Mouse (Mus musculus) 3134 (cell line): ENCODE results near the gene Wwox.

Experiments
- DNase-seq: peaks from one replicate; pipeline ENCODE4 v3.0.0-alpha.2; 2011; ENCODE audit warnings: low spot score; ENCODE audit not compliant: insufficient read length; ENCODE audit errors: extremely low read depth

Gene Wwox

DNA sequence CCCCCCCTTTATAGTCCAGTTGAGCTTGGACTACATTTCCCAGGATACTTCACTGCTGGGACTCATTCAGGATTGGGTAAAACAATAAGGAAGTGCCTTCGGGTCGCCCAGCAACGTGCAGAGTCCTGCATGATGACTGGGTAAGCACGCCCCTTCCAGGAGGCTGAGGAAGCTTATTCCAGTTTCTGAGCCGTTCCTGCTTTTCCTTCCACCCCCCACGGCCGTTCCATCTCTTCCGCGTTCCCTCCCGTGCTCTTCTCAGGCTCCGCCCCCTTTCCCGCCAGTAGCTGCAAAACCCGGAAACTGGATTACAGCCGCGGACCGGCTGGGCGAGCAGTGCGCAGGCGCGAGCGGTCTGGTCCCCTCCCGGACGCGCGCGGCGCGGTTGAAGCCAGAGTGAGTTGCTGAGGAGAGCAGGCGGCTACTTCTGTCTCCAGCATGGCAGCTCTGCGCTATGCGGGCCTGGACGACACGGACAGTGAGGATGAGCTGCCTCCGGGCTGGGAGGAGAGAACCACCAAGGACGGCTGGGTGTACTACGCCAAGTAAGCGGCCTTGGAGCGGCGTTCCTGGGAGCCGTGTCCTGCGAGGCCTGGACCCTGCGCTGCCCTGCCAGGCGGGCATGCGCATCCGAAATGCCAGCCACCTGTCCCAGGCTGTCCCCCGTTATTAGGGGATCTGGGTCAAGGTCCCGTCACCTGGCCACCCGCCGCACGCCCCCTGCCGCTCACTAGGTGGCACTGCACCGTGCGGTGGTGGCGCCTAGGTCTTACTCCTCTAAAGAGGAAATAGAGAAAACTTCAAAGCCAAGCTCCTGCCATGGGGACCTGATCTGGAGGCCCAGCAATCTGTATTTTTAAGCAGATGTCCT is at the start of gene Wwox:
Wwox (plus strand) TSS at position 322 of the 871 bp plus-strand sequence.
- DNase-seq: peak; percentile 96

DNA sequence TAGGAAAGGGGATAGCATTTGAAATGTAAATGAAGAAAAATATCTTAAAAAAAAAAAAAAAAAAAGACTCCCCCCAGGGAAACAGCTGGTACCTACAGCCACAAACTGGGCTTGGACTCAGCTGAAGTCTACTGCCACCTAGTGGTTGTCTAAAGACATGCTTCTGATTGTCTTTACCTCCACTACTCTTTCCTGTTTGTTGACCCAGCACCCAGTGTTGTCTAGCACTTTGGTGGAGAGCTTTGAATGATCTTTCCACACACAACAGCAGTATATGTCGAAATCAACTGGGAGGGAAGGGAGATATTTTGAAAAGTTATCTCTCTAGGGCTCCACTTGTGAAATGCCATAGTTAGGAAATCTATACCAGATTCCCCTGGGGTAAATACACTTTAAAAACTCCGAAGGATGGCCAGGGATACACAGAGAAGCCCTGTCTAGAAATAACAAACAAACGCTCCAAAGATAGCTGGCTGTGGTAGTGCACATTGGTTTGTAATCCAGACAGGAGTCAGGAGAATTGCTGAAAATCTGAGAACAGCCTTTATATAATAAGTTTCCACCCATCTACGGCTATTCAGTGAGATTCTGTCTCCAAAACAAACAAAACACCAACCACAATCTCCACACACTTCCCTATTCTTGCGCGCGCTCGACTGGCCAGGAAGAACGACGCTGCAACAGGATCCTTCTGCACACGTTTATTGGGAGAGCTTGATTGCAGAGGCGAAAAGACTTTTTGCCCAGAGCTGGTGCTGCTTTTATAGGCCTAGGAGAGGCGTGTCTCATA is 48.8 kb upstream of the Wwox start:
- no peak for DNase-seq

DNA sequence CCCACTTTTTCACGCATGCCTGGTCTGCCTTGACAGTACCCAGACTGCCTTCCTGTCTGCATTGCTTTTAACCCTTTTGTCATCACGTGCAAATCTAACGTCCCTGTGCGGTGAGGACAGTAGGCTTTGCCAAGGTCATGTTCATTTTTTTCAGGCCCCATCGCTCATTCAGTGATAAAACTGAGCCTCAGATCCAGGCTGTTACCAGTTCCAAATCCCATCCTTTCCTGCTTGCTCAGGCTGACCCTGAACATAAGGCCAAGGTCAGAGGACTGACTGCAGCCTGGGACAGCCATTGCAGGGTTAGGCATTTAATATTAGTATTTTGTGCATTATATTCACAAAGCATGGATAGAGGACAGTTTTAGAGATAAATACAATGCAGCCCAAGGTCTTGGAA is 41.1 kb upstream of the Wwox start:
- no peak for DNase-seq

DNA sequence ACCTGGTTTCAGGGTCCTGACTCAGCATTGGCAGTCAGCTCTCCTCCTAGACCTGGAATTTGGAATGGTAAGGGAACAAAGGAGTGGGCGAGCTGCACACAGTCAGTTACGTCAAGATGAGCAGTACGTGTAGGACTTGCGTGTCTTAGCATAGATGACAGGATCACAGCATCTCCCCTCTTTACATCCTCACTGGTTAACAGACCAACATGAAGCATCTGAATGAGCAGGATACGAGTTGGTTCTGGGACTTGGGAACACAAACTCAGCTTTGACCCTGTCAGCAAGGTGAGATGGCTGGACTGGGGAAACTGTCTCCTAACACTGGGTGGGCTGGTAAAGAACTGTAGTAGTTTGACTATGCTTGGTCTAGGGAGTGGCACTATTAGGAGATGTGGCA is 40.2 kb upstream of the Wwox start:
- DNase-seq: no peak

DNA sequence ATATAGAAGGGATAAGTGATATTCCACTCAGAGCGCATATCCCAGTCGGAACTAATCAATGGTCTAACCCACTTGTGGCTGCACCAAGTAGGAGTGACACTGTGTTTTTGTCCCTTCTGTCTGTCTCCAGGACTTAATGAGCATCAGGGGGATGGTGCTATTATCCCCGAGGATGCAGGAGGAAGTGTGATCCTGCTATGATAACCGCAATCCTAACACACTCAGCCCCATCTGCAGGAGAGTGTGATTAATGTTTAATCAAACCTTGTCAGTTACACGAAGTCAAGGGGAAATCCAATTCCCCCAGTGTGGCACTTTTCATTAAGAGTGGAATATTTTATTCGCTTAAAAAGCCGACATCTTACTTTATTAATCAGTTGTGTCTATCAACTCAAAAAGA is 37.8 kb upstream of the Wwox start:
- DNase-seq: no peak

DNA sequence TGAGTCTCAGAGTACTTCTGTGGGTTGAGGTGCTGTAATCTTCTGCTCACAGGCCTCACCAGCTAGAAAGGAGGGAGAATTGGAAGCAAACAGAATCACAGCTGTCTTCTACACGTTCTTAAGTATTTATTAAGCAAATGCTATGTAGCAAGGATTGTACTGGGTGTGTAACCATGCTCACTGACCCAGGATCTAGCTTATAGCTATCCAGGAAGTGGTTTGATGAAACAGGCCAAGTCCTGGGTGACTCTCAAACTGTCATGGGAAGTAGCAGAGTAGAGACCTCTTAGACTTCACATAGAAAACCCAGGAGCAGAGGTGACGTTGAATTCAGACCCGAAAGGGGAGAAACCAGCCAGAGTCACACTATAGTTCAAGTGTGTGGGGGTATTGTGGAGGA is 28.0 kb upstream of the Wwox start:
- no peak for DNase-seq

DNA sequence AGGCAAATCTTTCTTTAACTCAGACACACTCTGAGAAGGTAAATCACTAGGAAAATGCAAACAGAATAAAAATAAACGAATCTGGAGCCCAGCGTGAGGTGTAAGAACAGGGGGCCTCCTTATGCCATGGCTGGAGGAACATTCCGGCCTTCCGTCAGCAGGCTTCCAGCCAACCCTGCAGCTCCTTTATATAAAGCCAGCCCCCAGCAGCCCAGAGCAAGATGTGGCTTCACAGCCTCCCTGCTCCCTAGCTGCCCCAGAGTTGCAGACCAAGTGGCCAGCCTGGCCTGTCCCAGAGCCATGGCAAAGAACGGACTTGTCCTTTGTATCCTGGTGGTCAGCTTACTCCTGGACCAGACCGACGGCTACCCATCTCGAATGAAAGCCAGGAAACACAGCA is 21.7 kb upstream of the Wwox start, which contains the start of gene Clec3a:
Clec3a (plus strand) TSS at position 301 of the 400 bp plus-strand sequence.
- DNase-seq: no peak

DNA sequence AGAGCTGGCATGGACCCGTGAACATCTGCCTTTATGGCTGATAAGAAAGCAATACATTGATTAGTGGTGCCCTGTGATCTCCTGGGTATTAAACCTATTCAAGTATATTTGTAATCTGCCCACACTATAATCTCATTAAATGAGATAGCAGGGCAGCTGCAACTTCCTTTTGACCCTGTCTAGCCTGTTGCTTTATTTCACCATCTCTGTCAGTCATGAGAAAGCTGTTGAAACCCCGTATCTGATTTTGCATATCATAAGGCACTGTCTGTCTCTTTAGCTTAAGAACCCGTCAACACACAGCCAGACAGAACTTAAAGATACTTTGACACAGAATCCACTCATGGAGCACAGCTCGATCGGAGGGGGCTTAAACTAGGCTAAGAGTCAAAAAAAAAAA is 21.0 kb upstream of the Wwox start:
- no peak for DNase-seq

DNA sequence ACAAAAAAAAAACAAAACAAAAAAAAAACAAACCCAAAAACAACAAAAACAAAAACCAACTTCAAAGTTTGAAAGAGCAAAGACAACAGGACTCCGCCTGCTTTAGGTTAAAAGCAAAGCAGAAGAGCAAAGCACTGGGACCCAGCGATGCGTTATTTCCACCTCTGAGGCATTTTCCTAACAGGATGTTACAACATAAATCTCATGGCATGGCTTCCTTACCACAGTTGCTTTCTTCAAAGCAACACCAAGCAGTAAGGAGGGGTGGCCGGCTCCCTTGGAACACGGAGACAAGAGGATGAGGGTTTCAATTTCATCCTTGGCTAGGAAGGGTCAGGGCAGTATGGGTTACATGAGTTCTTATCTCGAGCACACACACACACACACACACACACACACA is 20.6 kb upstream of the Wwox start:
- DNase-seq: no peak

DNA sequence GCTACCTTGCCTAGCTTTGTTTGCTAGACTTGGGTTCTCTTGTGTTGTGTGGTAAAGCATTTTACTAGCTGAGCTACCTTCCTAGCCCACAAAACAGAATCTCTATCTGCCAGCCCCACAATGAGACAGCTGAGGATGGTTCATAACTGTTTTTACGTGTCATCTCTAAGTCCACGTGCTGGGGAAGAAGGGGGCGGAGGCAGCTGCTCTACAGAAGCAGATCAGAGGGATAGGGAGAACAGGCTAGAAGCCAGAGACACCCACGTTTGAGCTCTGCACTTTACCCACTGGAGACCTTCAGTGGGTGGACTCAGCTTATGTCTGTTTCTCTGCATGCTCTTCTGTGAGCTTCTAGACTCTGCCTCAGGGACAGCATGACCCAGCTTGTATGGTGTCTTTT is 17.9 kb upstream of the Wwox start:
- DNase-seq: no peak

DNA sequence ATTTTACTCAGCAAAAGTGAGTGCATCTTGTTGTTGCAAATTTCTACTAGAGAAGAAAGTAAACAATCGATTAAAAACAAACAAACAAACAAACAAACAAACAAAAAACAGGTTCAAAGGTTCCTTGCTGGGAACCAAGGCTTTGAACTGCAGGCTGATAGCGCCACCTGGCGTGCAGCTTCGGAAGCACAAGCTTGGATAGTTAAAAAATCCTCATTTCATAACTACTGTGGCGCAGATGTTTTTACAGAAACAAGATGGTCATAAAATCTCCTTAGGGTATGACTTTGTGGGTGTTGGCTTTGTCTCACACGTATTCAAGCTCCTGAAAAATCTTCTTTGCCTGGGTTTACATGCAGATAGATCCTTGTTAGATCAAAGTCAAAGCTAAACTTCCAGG is 1.2 kb upstream of the Wwox start:
- peak; percentile 21 for DNase-seq

DNA sequence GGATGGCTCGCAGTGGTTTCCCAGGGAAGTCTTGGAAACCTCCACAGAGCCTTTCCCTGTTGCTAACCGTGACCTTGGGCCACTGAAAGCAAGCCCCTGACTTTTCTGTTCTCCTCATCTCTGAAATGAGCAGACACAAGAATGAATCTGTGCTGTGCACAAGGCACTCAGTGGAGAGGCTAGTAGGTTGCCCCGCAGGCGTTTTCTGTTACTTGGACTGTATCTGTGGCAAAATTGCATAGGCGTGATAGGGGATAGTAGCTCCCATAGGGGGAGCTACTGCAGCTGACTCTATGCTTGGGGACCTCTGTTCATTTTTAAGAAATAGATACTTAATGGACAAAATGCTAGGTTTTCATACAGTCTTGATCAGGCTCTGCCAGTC is 742 bp downstream of the Wwox start:
- DNase-seq: no peak

DNA sequence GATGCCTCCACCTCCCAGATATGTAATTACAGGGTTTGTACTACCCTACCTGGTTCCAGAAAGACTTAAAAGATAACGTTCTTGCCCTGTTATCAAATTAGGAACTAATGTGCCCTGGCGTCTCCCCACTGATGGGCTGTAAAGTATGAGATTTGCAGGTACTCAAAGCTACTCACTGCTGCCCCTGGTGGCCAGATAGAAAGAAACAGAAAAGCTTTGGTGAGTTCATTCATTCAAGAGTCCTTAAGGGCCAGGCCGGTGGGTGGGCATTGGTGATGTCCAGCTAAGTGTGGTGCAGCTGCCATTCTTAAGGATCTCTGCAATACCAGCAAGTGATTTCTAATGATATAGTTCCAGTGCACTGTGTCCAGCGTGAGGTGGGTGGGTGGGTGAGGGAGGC is 2.2 kb downstream of the Wwox start:
- DNase-seq: no peak

DNA sequence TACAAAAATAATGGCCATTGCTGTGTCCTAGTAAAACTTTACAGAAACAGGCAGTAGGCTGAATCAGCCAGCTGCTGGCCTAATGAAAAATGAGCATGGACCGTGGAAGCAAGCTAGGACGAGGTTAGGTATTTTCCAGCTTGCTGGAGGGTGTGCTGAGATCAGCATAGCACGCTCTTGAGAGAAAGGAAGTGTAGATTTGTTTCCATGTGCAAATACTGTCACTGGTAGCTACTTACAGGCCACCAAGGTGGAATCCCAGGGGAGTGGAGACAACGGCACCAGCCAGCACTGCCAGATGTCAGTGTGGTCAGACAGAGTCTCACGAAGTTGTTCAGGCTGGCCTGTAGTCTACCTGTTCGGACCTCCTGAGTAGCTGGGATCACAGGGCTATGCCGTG is 7.4 kb downstream of the Wwox start:
- no peak for DNase-seq

DNA sequence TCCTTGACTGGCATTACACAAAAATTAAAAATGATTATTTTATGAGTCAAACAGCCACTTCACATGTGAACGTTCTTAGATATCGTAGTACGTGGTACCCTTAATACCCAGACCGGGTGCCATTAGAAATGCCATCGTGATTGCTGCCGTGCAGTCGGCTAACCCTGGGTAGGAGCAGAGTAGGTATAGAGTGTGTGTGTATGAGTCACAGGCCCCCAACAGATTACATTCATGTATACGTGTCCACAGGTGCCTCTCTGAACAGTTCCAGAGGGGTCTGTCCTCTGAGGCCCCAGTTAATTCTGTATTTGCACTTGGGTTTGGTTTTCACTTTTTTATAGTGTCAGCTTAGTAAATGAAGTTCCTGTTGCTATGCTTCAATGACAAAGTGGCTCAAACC is 12.8 kb downstream of the Wwox start:
- DNase-seq: no peak

DNA sequence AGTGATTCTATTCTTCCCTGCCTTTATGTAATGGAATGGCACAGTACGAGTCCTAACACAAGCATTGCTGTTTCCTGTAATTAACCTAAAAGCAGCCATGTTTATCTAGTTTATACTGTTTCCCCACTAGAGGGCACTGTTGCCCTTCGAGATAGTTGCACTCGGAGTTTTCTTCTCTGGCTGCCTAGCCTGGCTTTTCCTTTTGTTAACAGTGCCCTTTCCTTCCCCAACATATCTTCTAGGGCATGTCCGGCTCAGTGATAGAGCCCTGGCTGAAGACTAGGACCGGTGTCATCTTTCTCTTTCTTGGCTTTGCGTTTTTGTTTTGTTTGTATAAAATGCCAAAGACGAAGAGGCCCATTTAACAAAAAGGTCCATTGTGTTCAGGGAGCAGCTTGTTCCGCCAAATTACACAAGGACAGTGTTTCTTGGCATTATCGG is 13.3 kb downstream of the Wwox start:
- DNase-seq: peak; percentile 21

DNA sequence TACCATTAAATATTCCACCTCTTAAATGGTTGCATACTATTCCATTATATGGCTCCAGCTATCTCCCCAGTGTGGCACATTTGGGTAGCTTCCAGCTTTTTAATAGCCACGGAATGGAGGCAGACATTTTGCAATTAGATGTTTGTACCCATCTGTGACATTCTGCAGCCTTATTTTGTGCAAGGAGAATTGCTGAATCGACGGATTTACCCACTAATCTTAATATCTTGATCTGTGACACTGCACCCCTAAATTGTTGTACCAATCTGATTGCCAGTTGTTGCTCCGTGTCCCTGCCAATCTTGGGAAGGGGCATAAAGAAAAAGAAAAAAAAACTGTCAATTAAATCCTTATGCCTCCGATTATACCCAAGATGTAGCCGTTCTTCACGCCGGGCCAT is 15.8 kb downstream of the Wwox start:
- DNase-seq: no peak

DNA sequence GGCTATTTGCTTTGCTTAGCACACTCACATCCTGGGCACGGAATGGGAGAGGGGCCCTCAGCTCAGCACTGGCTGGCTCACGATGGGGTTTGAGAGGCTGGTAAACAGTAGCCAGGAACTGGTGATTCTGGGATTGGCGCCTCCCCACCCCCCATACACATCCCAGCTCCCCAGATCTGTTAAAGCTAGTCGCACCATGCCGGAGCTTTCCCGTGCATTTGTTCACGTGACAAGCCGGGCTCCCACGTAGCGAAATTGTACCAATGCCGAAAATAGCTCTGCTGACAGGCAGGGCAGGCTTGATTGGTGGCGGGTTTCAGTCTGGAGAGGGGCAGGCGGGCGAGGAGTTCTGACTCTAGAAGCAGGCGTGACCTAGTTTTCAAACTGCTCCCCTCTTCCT is 16.5 kb downstream of the Wwox start:
- no peak for DNase-seq

DNA sequence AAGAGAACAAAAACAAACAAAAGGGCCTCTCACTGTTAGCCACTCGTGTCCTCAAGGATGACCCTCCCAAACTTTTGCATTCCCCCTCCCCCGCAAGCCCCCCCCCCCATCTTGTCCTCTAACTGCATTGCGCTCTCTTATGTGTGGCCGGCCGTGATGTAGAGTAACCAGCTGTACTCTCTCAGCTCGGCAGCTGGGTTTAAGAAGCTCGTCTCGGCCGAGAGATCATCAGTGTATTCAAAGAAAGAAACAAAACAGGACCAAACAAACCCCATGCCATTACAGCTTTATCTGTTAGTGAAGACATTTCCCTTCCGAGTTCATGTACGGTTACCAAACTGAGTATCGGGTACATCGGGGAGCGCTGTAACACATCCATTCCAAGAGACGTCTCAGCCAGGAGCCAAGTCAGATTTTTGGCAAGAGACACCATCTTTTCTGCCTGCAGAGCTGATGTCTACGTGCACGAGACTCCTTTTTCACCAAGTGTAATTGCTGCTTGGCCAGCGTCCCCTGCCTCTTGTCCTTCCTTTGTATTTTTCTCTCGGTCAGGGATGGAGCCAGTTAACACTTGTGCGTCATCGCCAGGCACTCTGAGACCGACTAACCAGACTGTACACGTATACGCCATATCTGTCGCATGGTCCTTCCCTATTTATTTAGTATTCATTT is 18.8 kb downstream of the Wwox start:
- no peak for DNase-seq

DNA sequence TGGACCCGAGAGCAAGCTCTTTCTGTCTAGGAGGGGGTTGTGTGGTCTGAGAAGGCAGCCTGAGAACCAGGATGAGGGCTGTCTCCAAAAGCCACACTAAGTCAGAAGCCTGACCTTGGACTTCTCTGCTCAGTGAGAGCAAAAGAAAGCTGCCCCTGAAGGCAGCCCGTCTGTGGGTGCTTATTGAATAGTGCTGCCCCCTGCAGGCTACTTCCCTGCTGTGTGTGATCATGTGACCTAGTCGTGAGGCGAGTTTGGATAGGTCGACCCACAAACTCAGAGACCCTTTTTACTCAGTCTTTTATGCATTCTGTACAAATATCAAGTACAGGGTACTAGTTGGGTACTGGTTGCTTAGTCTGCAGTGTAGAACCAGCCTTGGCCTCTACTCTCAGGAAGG is 21.1 kb downstream of the Wwox start:
- DNase-seq: no peak

DNA sequence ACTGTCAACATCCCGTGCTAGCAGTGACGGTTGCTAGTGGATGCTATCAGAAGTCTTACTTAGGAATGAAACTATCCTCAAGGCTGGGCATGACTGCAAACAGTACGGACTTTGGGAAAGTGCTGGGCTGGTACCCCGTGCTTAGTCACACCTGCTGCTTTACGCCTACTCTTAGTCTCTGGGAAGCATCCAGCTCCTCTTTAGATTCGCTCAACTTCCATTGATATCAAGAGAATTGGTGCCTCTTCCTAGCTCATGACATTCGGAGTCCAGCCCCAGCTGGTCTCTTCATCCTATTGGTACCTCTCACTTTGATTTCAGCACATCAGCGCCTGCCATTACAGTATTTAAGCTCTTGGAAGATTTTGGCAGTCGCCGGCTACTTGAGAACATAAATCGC is 23.1 kb downstream of the Wwox start:
- no peak for DNase-seq
